10 mouse cellular contexts compared by ENCODE assay signal in genomic region chr6:97952845-97953244, GRCm38 (mm10).
DNase-seq lines count a peak whose midpoint lies in the region; ATAC-seq lines count a peak whose summit lies in the region.
"Had no signal": no experiment of that assay in that cellular context is flagged by ENCODE, and none has a peak within 500 bp of the region (broad histone marks: within the 10 kb centered on the region; RNA-seq: fewer than 3 reads in every experiment).

No protein-coding gene starts in this region.

- WGBS in hindbrain, embryonic 10.5 days: 85% methylated on average over 8 of the region's 8 CpGs
- 78% methylated on average over 8 of the region's 8 CpGs for WGBS in kidney, embryonic 16.5 days

- H3K27me3 ChIP-seq in hindbrain, embryonic 10.5 days (ENCODE audit: insufficient read depth, poor library complexity, severe bottlenecking): no peaks in the 10 kb centered on the region
- H3K27me3 ChIP-seq in kidney, embryonic 16.5 days (ENCODE audit: insufficient read depth, low read length): no peaks in the 10 kb centered on the region
- H3K27me3 ChIP-seq: limb, embryonic 13.5 days had no signal

- no peak for ATAC-seq in kidney, embryonic 16.5 days (ENCODE audit: low FRiP score, low TSS enrichment)
- ATAC-seq in granulocyte monocyte progenitor cell, adult 5-6 weeks (replicated peaks; ENCODE audit: poor library complexity, severe bottlenecking): no peak
- ATAC-seq: forebrain, embryonic 13.5 days had no signal

- no peaks in the 10 kb centered on the region for H3K9me3 ChIP-seq in hindbrain, embryonic 10.5 days
- no peaks in the 10 kb centered on the region for H3K9me3 ChIP-seq in kidney, embryonic 16.5 days (ENCODE audit: low read length)
- H3K9me3 ChIP-seq: forebrain, embryonic 13.5 days; limb, embryonic 13.5 days had no signal

- H3K36me3 ChIP-seq in hindbrain, embryonic 10.5 days: no peaks in the 10 kb centered on the region
- no peaks in the 10 kb centered on the region for H3K36me3 ChIP-seq in kidney, embryonic 16.5 days (ENCODE audit: insufficient read depth, low read length)
- H3K36me3 ChIP-seq: limb, embryonic 13.5 days had no signal

- H3K4me2 ChIP-seq in kidney, embryonic 16.5 days (replicated peaks; ENCODE audit: low read depth, low read length): no peak overlapping the region
- H3K4me2 ChIP-seq: forebrain, embryonic 13.5 days; limb, embryonic 13.5 days had no signal

- DNase-seq in left cerebral cortex, adult 18-20 months (ENCODE audit: low spot score in 2 of 2): peak; percentile 6 to 13
- no peak for DNase-seq in left cerebral cortex, postnatal 10 days (ENCODE audit: extremely low spot score in 1 of 2, low spot score in 2 of 2)
- DNase-seq in NIH3T3 (ENCODE audit: low read depth): peak; percentile 87
- DNase-seq in adrenal gland, postnatal 36 days: peak; percentile 55 to 71
- DNase-seq in lung, postnatal 25 days (ENCODE audit: low spot score): peak; percentile 29
- DNase-seq in hindbrain, embryonic 10.5 days (ENCODE audit: low spot score): no peak

- no peak overlapping the region for H3K4me3 ChIP-seq in hindbrain, embryonic 10.5 days
- H3K4me3 ChIP-seq in kidney, embryonic 16.5 days (ENCODE audit: low read length): no peak overlapping the region
- H3K4me3 ChIP-seq: forebrain, embryonic 13.5 days; limb, embryonic 13.5 days had no signal

- no peak overlapping the region for H3K27ac ChIP-seq in hindbrain, embryonic 10.5 days
- H3K27ac ChIP-seq in kidney, embryonic 16.5 days (ENCODE audit: low read length): no peak overlapping the region
- H3K27ac ChIP-seq: forebrain, embryonic 13.5 days; limb, embryonic 13.5 days had no signal

- no peak overlapping the region for H3K9ac ChIP-seq in kidney, embryonic 16.5 days (replicated peaks; ENCODE audit: low read length)
- H3K9ac ChIP-seq: forebrain, embryonic 13.5 days; limb, embryonic 13.5 days had no signal

- intact Hi-C loops in left cerebral cortex, postnatal 10 days (cut with DNase I): no loop called here

- peaks cover 2% of the 10 kb centered on the region; the same call in 1 of the 2 replicates for H3K4me1 ChIP-seq in hindbrain, embryonic 10.5 days (replicated peaks)
- peaks cover 6% of the 10 kb centered on the region; the same call in 1 of the 2 replicates for H3K4me1 ChIP-seq in kidney, embryonic 16.5 days (ENCODE audit: insufficient read depth, low read length)

Comparison
In these comparisons a context has a peak if more than half of its experiments do, and no peak if none do; other contexts are left out.
1. DNase-seq: peak in left cerebral cortex, adult 18-20 months (2 of 2), NIH3T3 (single experiment), adrenal gland, postnatal 36 days (2 of 2) and lung, postnatal 25 days (single experiment); none in left cerebral cortex, postnatal 10 days (0 of 2) and hindbrain, embryonic 10.5 days (single experiment).